Mouse (Mus musculus): ENCODE results near the gene Rcc1. TPM values are rescaled to one million over a fixed set of nuclear protein-coding genes. Genes with fewer than 3 reads are reported as not detected.
A peak's percentile ranks its signal among the peaks of the same experiment; 100 is the strongest.
"Not testable (repeated sequence)": the region's sequence is repeated elsewhere in the genome, so short reads cannot be mapped to it uniquely, and the experiment has no call there.

The Rcc1 gene
- total RNA-seq, 1 experiment from 2014 or later: 2.9 TPM

DNA sequence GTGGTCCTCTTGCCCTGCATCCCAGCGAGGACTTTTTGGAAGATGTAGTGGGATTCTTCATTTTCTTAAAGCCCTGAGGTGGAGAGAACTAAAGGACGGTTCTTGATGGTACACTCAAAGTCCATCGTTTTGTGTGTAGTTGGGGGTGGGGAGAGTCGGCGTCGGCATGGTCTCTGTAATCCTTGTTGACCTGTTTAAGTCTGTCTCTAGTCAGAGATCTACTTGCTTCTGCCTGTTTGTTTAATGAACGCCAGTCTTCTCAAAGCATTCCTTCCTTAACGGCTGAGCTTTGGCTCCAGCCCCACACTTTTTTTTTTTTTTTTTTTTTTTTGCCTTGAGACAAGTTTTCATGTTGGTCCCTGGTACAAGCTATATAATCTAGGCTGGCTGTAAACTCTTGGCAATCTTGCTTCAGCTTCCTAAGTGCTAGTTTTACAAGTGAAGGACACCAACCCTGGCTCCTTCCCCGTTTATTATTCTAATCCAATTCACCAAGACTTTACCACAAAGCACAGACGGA is 23.5 kb downstream of the Rcc1 start:
- ATAC-seq (replicated peaks; ENCODE audit: insufficient number of reproducible peaks, low FRiP score, low TSS enrichment, poor library complexity, severe bottlenecking): no peak

DNA sequence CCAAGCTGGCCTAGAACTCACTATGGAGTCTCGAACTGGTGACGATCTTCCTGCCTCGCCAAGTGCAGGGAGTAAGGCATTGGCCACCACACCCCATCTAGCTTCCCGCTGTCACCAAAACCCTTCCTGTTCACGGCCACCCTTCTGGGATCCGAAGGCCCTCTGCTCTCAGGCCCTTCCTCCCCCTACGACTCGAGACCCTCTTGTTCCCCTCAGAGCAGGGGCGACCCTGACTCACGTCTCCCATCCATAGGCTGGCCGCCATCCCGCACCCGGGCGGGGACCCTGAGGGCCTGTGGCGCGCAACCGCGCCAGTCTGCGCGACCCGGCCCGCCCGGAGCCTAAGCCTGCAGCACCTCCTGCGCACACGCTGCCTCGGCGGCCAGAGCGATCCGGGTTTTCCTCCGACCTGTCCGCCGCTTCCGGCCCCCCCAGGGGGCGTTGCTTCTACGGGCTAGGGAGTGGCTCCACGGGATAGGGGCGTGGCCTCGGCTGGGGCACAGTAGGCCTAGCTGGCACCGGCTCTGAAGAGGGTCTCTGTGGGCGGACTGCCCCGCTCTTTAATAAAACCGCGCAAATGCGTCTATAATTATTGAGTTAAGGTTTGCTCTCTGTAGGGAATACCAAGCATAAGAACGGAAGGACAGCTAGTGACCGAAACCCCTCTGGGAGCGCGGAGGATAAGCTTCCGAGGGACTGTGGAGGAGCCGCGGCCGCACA is 24.1 kb downstream of the Rcc1 start, which contains the start of gene Trnau1ap:
TSS of gene Trnau1ap (minus strand) at position 424 of the 720 bp plus-strand sequence.
- peak; percentile 94 for ATAC-seq (replicated peaks; ENCODE audit: insufficient number of reproducible peaks, low FRiP score, low TSS enrichment, poor library complexity, severe bottlenecking)

DNA sequence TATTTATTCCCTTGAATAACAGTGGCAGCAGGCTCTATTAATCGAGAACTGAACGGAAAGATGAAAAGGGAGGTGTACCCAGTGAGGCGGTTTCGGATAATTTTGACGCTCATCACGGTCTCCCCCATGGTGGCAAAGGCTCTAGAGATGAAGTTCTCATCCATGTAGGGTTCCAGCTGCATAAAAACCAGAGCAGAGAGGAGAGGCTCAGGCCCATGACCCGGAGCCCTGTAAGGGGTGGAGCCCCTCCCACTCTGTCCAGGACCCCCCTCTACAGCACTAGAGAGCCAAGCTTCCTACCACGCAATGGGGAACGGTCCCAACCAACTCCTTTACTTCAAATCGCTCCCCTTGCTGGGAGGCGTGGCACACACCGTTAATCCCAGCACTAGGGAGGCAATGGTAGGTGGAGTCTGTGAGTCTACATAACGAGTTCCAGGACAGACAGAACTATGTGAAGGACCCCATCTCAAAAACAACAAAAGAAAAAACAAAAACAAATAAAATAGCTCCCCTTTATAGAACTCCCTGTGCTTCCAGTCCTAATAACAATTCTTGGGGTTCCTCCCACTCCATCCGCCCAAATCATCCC is 24.9 kb downstream of the Rcc1 start:
- ATAC-seq (replicated peaks; ENCODE audit: insufficient number of reproducible peaks, low FRiP score, low TSS enrichment, poor library complexity, severe bottlenecking): no peak

- ATAC-seq (replicated peaks; ENCODE audit: insufficient number of reproducible peaks, low FRiP score, low TSS enrichment, poor library complexity, severe bottlenecking): no peak
These were observed 26.9 kb downstream of the Rcc1 start for GRCm38 (mm10) chr4:132326481-132326880.

DNA sequence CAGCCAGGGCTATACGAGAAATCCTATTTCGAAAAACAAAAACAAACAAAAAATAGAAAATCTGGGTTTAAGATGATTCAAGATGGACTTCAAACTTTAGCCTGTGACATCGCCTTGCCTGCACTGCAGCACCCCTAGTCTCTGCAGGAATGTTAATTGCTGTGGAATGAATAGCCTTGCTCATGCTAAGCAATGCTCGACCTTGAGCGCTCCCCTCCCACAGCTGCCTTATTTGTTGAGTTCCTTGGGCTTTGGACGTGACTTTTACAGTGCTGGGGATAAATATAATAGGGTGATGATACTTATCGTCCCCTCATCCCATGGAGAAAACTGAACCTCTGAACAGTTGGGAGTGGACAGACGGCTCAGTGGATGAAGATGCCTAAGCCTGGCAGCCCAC is 37.7 kb downstream of the Rcc1 start:
- no peak for ATAC-seq (replicated peaks; ENCODE audit: insufficient number of reproducible peaks, low FRiP score, low TSS enrichment, poor library complexity, severe bottlenecking)

DNA sequence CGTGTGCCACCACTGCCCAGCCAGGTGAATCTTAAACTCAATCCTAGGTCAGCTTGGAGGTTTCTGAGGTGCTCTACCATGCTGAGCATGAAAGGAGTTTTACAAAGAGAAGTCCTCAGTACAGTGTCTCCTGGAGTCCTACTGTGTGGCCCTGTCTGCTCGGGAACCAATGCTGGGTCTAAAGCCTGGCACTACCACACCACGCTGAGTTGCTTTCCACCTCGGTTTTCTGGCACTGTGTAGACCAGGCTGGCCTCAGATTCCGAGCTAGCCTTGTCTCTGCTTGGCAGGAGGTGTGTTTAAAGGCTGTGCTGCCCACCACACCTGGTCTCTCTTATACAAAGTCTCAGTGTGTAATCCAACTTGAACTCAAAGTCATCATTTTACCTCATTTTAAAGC is 40.8 kb downstream of the Rcc1 start:
- no peak for ATAC-seq (replicated peaks; ENCODE audit: insufficient number of reproducible peaks, low FRiP score, low TSS enrichment, poor library complexity, severe bottlenecking)

- ATAC-seq (replicated peaks; ENCODE audit: insufficient number of reproducible peaks, low FRiP score, low TSS enrichment, poor library complexity, severe bottlenecking): no peak
These were observed 41.6 kb downstream of the Rcc1 start for GRCm38 (mm10) chr4:132311801-132312200.

DNA sequence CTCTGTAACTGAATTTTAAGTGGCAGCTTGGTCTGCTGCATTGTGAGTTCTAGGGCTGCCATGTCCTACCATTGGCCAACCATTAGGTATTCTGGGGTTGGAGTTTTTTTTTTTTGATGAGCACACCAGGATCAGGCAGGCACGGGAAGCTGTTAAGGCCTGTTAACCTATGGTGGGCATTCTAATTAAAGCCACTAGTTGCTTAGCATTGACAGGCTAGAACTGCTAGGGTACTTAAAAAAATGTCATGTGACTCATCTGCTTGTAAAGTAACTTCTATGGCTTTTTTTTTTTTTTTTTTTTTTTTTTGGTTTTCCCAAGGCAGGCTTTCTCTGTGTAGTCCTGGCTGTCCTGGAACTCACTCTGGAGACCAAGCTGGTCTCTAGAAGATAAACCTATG is 42.2 kb downstream of the Rcc1 start:
- no peak for ATAC-seq (replicated peaks; ENCODE audit: insufficient number of reproducible peaks, low FRiP score, low TSS enrichment, poor library complexity, severe bottlenecking)

GRCm38 (mm10) chr4:132309849-132310472 is 43.4 kb downstream of the Rcc1 start:
- ATAC-seq (replicated peaks; ENCODE audit: insufficient number of reproducible peaks, low FRiP score, low TSS enrichment, poor library complexity, severe bottlenecking): peak; percentile 63

DNA sequence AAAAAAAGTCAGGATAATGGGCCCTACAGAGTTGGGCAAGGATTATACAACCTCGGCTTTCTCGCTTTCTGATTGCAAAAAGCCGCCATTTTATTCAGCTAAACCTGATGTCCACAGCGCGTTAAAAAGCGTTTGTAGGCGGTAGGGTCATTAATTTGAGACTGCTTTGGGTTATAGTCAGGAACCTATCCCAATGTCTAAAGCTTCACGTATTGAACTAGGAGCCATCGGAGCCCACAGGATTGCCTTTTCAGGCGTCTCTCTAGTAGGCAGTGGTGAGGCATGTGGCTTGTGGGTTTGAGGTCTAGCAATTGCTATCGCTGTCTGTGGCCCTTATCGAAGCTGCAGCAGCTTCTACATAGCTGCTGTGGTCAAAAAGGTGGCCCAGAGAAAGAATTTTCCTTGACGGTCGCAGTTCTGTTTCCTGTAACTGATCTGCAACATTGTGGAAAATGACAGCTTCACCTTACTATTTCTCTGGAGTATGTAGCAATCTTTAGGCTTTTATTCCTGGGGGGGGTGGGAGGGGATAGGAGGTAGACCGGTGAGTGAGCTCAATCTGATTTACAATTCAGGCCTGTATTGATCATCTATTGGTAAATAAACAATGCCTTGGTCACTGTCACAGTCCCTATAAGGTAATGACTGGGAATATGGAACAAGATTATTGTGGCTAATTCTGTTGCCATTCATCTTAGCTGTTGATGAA is 44.1 kb downstream of the Rcc1 start:
- no peak for ATAC-seq (replicated peaks; ENCODE audit: insufficient number of reproducible peaks, low FRiP score, low TSS enrichment, poor library complexity, severe bottlenecking)

DNA sequence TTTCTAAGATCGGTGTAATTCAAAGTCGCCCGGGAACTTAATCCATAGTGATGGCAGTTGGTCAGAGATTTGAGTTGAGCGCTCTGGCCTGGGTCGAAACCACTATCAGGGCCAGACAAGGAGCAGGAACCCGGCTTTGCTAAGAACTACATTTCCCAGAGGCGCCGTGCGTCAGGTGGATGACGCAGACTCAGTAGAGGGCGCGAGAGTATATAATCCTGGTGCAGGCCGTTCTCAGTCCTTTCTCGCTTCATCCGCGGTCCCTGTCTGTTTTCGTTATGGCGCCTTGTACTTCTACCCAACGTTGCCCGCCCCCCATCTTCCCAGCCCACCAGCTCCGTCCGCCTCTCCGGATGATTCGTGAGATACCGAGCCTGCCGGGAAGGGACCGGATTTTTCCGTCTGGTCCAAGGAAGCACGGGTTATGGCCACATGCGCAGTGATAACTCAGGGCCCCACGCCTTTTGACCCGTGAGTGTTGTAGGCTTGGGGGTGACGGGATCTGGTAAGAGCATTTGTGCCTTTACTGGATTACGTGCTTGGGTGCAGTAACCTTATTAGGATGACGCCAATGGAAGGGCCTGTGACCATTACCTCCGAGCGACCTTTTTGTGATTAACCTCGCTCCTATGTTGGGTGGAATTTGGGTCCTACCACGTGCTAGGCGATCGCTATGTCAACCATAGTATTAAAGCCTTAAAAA is 44.8 kb downstream of the Rcc1 start:
- peak; percentile 96 for ATAC-seq (replicated peaks; ENCODE audit: insufficient number of reproducible peaks, low FRiP score, low TSS enrichment, poor library complexity, severe bottlenecking)

GRCm38 (mm10) chr4:132306004-132306403 is 47.4 kb downstream of the Rcc1 start:
- ATAC-seq (replicated peaks; ENCODE audit: insufficient number of reproducible peaks, low FRiP score, low TSS enrichment, poor library complexity, severe bottlenecking): no peak

DNA sequence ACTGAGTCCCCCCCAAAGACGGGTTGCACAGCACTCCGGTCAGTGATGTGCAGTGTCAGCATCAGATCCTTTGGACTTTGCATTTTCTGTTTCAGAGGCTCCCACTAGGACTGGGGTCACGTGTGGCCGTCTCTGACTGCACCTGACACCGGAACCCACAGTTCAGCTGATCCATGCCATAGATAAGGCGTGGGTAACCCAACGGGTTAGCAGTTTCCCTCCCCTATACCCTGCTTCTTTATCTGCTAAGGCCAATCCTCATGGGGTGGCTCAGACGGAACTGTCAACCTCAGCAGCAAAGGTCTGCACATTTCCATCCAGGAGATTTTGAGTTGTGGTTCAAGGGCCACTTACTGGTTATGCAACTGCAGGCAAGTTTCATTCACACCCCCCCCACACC is 48.1 kb downstream of the Rcc1 start:
- no peak for ATAC-seq (replicated peaks; ENCODE audit: insufficient number of reproducible peaks, low FRiP score, low TSS enrichment, poor library complexity, severe bottlenecking)

DNA sequence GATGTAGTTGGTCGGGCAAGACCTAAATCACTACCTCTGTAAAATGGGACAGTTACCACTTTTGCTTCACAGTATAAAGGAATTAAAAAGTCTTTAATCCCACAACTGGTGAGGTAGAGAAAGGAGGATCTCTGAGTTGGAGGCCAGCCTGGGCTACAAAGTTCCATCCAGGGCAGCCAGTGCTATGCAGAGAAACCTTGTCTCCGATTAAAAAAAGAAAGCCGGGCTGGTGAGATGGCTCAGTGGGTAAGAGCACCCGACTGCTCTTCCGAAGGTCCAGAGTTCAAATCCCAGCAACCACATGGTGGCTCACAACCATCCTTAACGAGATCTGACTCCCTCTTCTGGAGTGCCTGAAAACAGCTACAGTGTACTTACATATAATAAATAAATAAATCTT is 49.9 kb downstream of the Rcc1 start:
- ATAC-seq (replicated peaks; ENCODE audit: insufficient number of reproducible peaks, low FRiP score, low TSS enrichment, poor library complexity, severe bottlenecking): not testable (repeated sequence)

DNA sequence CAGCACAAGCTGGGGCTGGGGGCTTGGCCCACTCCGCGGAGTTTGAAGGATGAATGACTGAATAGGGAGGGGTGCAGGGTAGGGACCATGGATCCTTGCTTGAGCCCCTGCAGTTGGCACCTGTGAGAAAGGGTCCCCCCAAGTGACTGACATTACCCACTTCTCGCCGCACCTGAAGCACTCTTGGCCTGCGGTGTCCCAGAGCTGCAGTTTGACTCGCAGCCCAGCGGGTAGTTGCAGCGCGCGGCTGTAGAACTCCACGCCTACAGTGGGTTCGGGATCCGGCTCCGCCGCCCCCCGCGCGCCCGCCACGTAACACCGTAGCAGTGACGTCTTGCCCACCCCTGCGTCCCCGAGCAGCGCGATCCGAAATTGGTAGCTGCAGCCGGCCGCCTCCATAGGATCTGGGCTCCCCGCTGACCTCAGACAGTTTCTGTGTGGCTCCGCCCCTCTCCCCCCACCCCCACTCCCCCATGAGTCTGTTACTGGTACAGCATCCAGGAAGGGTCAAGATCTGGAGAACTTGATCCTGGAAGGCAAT is 50.4 kb downstream of the Rcc1 start, which contains the start of gene Rab42:
TSS of gene Rab42 (minus strand) at position 447 of the 541 bp plus-strand sequence.
- ATAC-seq (replicated peaks; ENCODE audit: insufficient number of reproducible peaks, low FRiP score, low TSS enrichment, poor library complexity, severe bottlenecking): peak; percentile 67

GRCm38 (mm10) chr4:132301965-132302938 is 51.2 kb downstream of the Rcc1 start:
- no peak for ATAC-seq (replicated peaks; ENCODE audit: insufficient number of reproducible peaks, low FRiP score, low TSS enrichment, poor library complexity, severe bottlenecking)

GRCm38 (mm10) chr4:132301486-132301885 is 51.9 kb downstream of the Rcc1 start:
- ATAC-seq (replicated peaks; ENCODE audit: insufficient number of reproducible peaks, low FRiP score, low TSS enrichment, poor library complexity, severe bottlenecking): no peak

Data from monocyte, adult 5-6 weeks (primary cell).